Mouse (Mus musculus): ENCODE measurements at regions not wholly inside any gene's neighbourhood (a gene's known extent, or its start where the extent isn't known, plus 50 kb on each side); places are given as distances from the start of the nearest gene placed in this dataset.

DNA sequence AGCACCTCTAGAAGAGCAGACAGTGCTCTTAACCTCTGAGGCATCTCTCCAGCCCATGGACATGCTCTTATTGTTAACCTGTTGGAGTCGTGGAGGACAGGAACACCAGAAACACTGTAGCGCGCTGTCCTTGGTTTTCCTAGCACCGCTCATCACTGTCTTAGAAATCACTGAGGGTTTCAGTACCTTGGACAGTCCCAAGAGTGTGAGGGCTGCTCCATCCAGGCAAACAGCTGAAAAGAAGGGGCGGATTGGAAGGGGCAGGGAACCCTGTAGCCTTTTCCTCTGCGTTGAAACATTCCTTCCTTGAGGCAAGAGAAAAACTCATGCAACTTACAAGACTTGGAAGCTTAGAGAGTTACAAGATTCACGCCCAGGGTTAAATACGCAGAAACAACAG is 190.9 kb downstream of the Adgrd1 start:
- no peak for TF ChIP-seq EP300 (IDR thresholded peaks at IDR 0.05)
- TF ChIP-seq CTCF (IDR thresholded peaks at IDR 0.05), result no peak

All from lung, postnatal 0 days (tissue).